Mouse (Mus musculus) MEL (cell line): Measurements from ENCODE around the gene Lmo2. TPM values are rescaled to one million over a fixed set of nuclear protein-coding genes. Genes with fewer than 3 reads are reported as not detected.

Experiments used
- DNase-seq: peaks from one replicate; pipeline ENCODE4 v3.0.0; 2011; ENCODE audit warnings: low read depth, low spot score
- H3K27ac ChIP-seq: 2 replicates; pipeline ENCODE4 v1.5.1; 2012; ENCODE audit warnings: low read depth, mild to moderate bottlenecking, control low read depth, low read length, moderate library complexity; ENCODE audit not compliant: control insufficient read depth
- H3K27me3 ChIP-seq, 2 experiments: fragments of 150-350 bp in 1 of 2; sonication (generic) in 1 of 2; 2 replicates each; pipeline ENCODE4 v1.6.1; 2012; ENCODE audit warnings: low read length in 2 of 2, mild to moderate bottlenecking in 2 of 2, improper control_type of control experiment in 1 of 2, moderate library complexity in 1 of 2; ENCODE audit not compliant: insufficient read depth in 2 of 2, control insufficient read depth in 1 of 2
- H3K36me3 ChIP-seq, 2 experiments: 2 replicates each; pipeline ENCODE4 v1.6.1; 2012 to 2014; ENCODE audit warnings: low read length in 2 of 2, improper control_type of control experiment in 1 of 2, inconsistent platforms in 1 of 2, mild to moderate bottlenecking in 1 of 2; ENCODE audit not compliant: insufficient read depth in 2 of 2, control insufficient read depth in 1 of 2
- H3K4me1 ChIP-seq, 2 experiments: fragments of 150-350 bp in 1 of 2; sonication (generic) in 1 of 2; 2 replicates each; pipeline ENCODE4 v1.6.1; 2012; ENCODE audit warnings: low read length in 2 of 2, improper control_type of control experiment in 1 of 2, mild to moderate bottlenecking in 1 of 2; ENCODE audit not compliant: insufficient read depth in 2 of 2, control insufficient read depth in 1 of 2
- H3K4me3 ChIP-seq, 2 experiments: fragments of 150-350 bp in 1 of 2; sonication (generic) in 1 of 2; 2 replicates each; pipeline ENCODE4 v1.5.1; 2012; ENCODE audit warnings: low read depth in 2 of 2, low read length in 2 of 2, mild to moderate bottlenecking in 2 of 2, moderate library complexity in 2 of 2, control low read depth in 1 of 2, improper control_type of control experiment in 1 of 2; ENCODE audit not compliant: control insufficient read depth in 1 of 2, insufficient read depth in 1 of 2
- H3K79me2 ChIP-seq: 2 replicates; pipeline ENCODE4 v1.6.1; 2012; ENCODE audit warnings: mild to moderate bottlenecking, low read length, moderate library complexity; ENCODE audit not compliant: control insufficient read depth, poor library complexity, insufficient read depth
- H3K9ac ChIP-seq: 2 replicates; pipeline ENCODE4 v1.6.1; 2012; ENCODE audit warnings: low read depth, mild to moderate bottlenecking, control low read depth, low read length, moderate library complexity; ENCODE audit not compliant: control insufficient read depth, poor library complexity, severe bottlenecking
- H3K9me3 ChIP-seq: fragments of 150-350 bp; sonication (generic); replicated peaks from 2 replicates; pipeline ENCODE4 v1.6.1; 2012; ENCODE audit warnings: mild to moderate bottlenecking, low read length, improper control_type of control experiment, moderate library complexity; ENCODE audit not compliant: insufficient read depth
- BHLHE40 ChIP-seq: IDR thresholded peaks from 2 replicates; pipeline ENCODE4 v1.6.1; 2012; ENCODE audit warnings: low read depth, mild to moderate bottlenecking, inconsistent platforms, low read length, improper control_type of control experiment, borderline replicate concordance
- CHD1 ChIP-seq: IDR thresholded peaks from 2 replicates; pipeline ENCODE4 v1.6.1; 2012; ENCODE audit warnings: low read depth, mild to moderate bottlenecking, inconsistent platforms, low read length, improper control_type of control experiment
- E2F4 ChIP-seq: IDR thresholded peaks from 2 replicates; pipeline ENCODE4 v1.6.1; 2011; ENCODE audit warnings: low read depth, low read length, improper control_type of control experiment, borderline replicate concordance
- ELF1 ChIP-seq: IDR thresholded peaks from 2 replicates; pipeline ENCODE4 v1.6.1; 2014; ENCODE audit warnings: low read depth, mild to moderate bottlenecking, inconsistent platforms, low read length, improper control_type of control experiment, moderate library complexity
- EP300 ChIP-seq, 2 experiments: IDR thresholded peaks; 2 replicates each; pipeline ENCODE4 v1.6.1; 2011; ENCODE audit warnings: improper control_type of control experiment in 2 of 2, low read length in 2 of 2, low read depth in 1 of 2, mild to moderate bottlenecking in 1 of 2
- GATA1 ChIP-seq: IDR thresholded peaks from 2 replicates; pipeline ENCODE4 v1.6.1; 2011; ENCODE audit warnings: low read depth, low read length, improper control_type of control experiment
- HCFC1 ChIP-seq: IDR thresholded peaks from 2 replicates; pipeline ENCODE4 v1.6.1; 2012; ENCODE audit warnings: low read depth, mild to moderate bottlenecking, inconsistent platforms, low read length, improper control_type of control experiment, moderate library complexity
- MAZ ChIP-seq: IDR thresholded peaks from 2 replicates; pipeline ENCODE4 v1.6.1; 2012; ENCODE audit warnings: low read depth, mild to moderate bottlenecking, inconsistent platforms, low read length, improper control_type of control experiment
- MEF2A ChIP-seq: IDR thresholded peaks from 2 replicates; pipeline ENCODE4 v1.6.1; 2014; ENCODE audit warnings: low read depth, mild to moderate bottlenecking, inconsistent platforms, low read length, improper control_type of control experiment; ENCODE audit not compliant: poor library complexity, insufficient replicate concordance, severe bottlenecking; ENCODE audit errors: extremely low read depth
- MYC ChIP-seq: IDR thresholded peaks from 2 replicates; pipeline ENCODE4 v1.6.1; 2011; ENCODE audit warnings: low read depth, mild to moderate bottlenecking, low read length, improper control_type of control experiment, moderate library complexity
- NRF1 ChIP-seq: IDR thresholded peaks from 2 replicates; pipeline ENCODE4 v1.6.1; 2014; ENCODE audit warnings: low read depth, mild to moderate bottlenecking, inconsistent platforms, low read length, improper control_type of control experiment, moderate library complexity; ENCODE audit not compliant: poor library complexity, insufficient read depth, severe bottlenecking
- POLR2AphosphoS5 ChIP-seq: IDR thresholded peaks from 2 replicates; pipeline ENCODE4 v1.6.1; 2012; ENCODE audit warnings: low read depth, borderline replicate concordance, mild to moderate bottlenecking, inconsistent platforms, low read length, moderate library complexity, mixed read lengths
- RCOR1 ChIP-seq: IDR thresholded peaks from 2 replicates; pipeline ENCODE4 v1.6.1; 2012; ENCODE audit warnings: low read depth, mild to moderate bottlenecking, inconsistent platforms, low read length, improper control_type of control experiment
- TAL1 ChIP-seq: IDR thresholded peaks from 2 replicates; pipeline ENCODE4 v1.6.1; 2012; ENCODE audit warnings: mild to moderate bottlenecking, inconsistent platforms, low read length, moderate library complexity, mixed read lengths
- UBTF ChIP-seq: IDR thresholded peaks from 2 replicates; pipeline ENCODE4 v1.6.1; 2012; ENCODE audit warnings: low read depth, mild to moderate bottlenecking, inconsistent platforms, low read length, improper control_type of control experiment, moderate library complexity, borderline replicate concordance; ENCODE audit not compliant: insufficient read depth
- ZKSCAN1 ChIP-seq: IDR thresholded peaks from 2 replicates; pipeline ENCODE4 v1.6.1; 2012; ENCODE audit warnings: low read depth, mild to moderate bottlenecking, inconsistent platforms, low read length, improper control_type of control experiment, moderate library complexity
- ZMIZ1 ChIP-seq: IDR thresholded peaks from 2 replicates; pipeline ENCODE4 v1.6.1; 2012; ENCODE audit warnings: low read depth, mild to moderate bottlenecking, inconsistent platforms, low read length, improper control_type of control experiment, moderate library complexity
- polyA plus RNA-seq, 2 experiments: library from polyadenylated mRNA; stranded (reverse) in 1 of 2; unstranded in 1 of 2; fragments of >175 nt in 1 of 2; fragments of >200 nt in 1 of 2; gene quantifications; 2 replicates each; pipeline versions ENCODE4 v1.2.1 to v1.2.4; 2012; ENCODE audit warnings: low replicate concordance in 2 of 2, low read depth in 1 of 2; ENCODE audit not compliant: insufficient read length in 2 of 2, insufficient read depth in 1 of 2, missing spikeins in 1 of 2
- total RNA-seq: library from RNA; depleted of rRNA; stranded (reverse); fragments of 300-350 nt; gene quantifications from 2 replicates; pipeline ENCODE4 v1.2.3, GENCODE M21; 2012

The Lmo2 gene
- total and polyA plus RNA-seq, 3 experiments: 96.2 to 278 (median 184) TPM

DNA sequence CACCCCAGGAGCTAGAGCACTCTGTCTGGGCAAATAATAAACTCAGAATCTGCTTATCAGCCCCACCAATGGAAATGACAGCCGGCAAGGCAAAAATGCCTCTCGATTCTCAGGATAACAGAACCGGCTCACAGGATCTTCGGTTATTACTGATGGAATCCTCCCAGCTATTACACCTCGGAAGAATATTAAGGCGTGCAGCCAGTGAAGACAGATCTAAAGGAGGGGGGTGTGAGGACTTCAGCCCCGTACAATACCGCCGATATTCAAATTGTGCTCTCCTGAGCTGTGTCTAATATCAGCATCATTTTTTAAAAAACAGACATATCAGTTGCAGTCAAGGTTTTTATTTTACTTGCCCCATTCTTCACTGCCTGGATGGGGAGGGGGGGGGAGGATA lies 34.4 kb downstream of the Lmo2 start:
- Histone ChIP-seq H3K27ac (no peak overlapping the region), H3K27me3 (no peaks in the 10 kb centered on the region), H3K9ac (no peak overlapping the region), H3K4me1 (0 out of 4 replicates have a peak, but pooled peaks cover 0 to 2% of the 10 kb centered on the region in 2 experiments), H3K9me3 (no peaks in the 10 kb centered on the region), H3K36me3 (peaks cover 0 to 7% of the 10 kb centered on the region in 2 experiments; a peak in 1 of 4 replicates), H3K79me2 (no peaks in the 10 kb centered on the region), H3K4me3 (no peak overlapping the region)
- TF ChIP-seq GATA1: no peak
- TF ChIP-seq HCFC1: no peak
- TF ChIP-seq TAL1: no peak
- TF ChIP-seq E2F4: no peak
- TF ChIP-seq ZKSCAN1: no peak
- no peak for TF ChIP-seq EP300 (IDR thresholded peaks at IDR 0.05; ENCODE audit: low read depth in 1 of 2, low read length in 2 of 2)
- TF ChIP-seq UBTF: no peak
- no peak for TF ChIP-seq RCOR1
- no peak for TF ChIP-seq NRF1
- no peak for TF ChIP-seq MAZ
- no peak for TF ChIP-seq BHLHE40
- no peak for TF ChIP-seq MYC
- TF ChIP-seq ZMIZ1: no peak
- DNase-seq: no peak

DNA sequence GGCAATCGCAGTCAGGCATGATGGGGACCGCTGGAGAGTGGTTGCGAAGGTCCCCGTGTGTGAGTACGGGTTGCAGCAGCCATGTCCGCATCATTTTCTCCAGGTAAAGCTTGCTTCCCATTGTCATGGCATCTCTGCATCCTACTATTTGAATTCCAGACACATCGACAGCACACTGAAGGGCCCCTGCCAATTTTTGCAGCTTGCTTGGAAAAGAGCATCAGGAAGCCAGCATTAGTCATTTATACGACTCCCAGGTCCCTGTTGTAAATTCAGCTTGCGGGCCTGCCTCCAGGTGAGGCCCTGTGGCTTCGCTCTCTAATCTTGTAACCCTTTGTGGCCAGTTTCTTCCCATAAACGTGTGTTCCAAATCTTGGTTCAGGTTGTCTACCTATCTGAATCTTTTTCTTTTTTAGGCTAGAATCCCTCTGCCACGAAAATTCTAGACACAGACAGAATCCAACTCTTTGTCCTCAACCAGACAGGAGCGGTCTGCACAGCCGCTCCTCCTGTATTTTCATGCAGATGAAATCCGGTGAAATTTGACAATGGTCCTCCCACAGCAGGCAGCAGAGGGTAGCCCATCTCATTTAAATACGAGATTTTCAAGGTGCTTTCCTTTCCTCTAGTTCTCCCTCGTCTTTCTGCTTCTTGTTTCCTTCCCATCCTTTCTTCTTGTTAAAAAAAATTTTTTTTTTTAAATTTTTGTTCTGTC lies 35.0 kb downstream of the Lmo2 start:
- TF ChIP-seq ZKSCAN1: no peak
- TF ChIP-seq POLR2AphosphoS5: no peak
- TF ChIP-seq ELF1: no peak
- TF ChIP-seq CHD1: no peak
- TF ChIP-seq MEF2A: no peak

More for the DNA sequence above, 35.0 kb downstream of the Lmo2 start:
- Histone ChIP-seq H3K27ac (no peak overlapping the region), H3K27me3 (no peaks in the 10 kb centered on the region), H3K9ac (no peak overlapping the region), H3K9me3 (no peaks in the 10 kb centered on the region), H3K4me1 (0 out of 4 replicates have a peak, but pooled peaks cover 0 to 2% of the 10 kb centered on the region in 2 experiments), H3K36me3 (peaks cover 0 to 7% of the 10 kb centered on the region in 2 experiments; a peak in 1 of 4 replicates), H3K4me3 (no peak overlapping the region), H3K79me2 (no peaks in the 10 kb centered on the region)
- DNase-seq: no peak
